Mouse (Mus musculus): ENCODE measurements around the gene F5.

F5 gene

DNA sequence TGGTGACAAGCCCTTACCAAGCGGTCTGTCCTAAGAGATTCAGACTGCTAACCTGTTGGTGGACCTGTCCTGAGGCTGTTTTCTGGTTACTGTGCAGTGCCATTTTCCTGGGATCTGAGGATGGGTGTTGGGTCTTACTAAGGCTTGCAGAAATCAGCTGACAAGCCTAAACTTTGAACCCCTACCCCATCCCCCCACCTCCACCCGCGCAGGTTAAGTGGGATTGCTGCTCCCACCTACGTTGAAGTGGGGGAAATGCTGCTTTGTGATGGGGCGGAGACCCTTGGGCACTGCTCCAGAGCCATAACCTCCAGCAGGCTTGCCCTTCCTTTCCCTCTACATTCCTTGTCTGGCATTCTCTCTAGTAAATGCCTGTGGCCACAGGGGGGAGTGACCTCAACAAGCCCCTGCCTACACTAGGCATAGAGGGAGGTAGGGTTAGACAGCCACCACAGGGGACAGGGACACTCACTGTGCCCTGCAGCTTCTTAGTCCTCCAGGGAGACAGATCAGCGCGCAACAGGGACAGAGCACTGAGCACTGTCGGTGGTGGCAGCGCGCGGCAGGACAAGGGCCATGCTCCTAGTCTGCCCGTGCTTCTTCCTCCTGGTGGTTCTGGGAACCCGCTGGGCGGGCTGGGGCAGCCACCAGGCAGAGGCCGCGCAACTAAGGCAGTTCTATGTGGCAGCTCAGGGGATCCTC lies at the start of gene F5:
TSS of gene F5 (plus strand) at position 452 of the 702 bp plus-strand sequence.
- DNase-seq, result peak; percentile 43

- DNase-seq, result no peak
These were observed 41.9 kb upstream of the F5 start for GRCm38 (mm10) chr1:164109763-164110162.

GRCm38 (mm10) chr1:164110591-164111329 lies 40.9 kb upstream of the F5 start:
- DNase-seq, result no peak

DNA sequence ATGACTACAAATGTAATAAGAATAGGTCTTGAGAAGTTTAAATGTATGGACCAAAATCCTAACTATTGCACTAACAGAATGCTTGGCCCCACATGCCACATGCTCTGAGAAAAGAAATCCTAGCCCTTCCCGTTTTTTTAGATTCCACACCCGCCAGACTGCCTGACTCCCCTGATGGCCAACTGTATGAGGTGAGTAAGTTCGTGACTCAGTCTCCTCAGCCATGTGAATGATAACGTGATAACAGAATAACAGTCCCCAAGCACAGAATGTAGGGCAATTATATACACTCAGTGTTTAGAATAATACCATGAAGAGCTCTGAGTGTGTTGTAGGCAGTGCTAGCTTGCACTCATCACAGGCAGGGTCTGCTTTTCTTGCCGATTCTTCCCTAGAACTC lies 37.4 kb upstream of the F5 start:
- DNase-seq, result no peak

- DNase-seq, result no peak
These were observed 36.6 kb upstream of the F5 start, which contains the start of gene Selp for GRCm38 (mm10) chr1:164114947-164115493. Gene Selp (plus strand): TSS chr1:164115264.

- no peak for DNase-seq
These were observed 36.0 kb upstream of the F5 start for GRCm38 (mm10) chr1:164115647-164116046.

GRCm38 (mm10) chr1:164117869-164118268 lies 33.8 kb upstream of the F5 start:
- no peak for DNase-seq

DNA sequence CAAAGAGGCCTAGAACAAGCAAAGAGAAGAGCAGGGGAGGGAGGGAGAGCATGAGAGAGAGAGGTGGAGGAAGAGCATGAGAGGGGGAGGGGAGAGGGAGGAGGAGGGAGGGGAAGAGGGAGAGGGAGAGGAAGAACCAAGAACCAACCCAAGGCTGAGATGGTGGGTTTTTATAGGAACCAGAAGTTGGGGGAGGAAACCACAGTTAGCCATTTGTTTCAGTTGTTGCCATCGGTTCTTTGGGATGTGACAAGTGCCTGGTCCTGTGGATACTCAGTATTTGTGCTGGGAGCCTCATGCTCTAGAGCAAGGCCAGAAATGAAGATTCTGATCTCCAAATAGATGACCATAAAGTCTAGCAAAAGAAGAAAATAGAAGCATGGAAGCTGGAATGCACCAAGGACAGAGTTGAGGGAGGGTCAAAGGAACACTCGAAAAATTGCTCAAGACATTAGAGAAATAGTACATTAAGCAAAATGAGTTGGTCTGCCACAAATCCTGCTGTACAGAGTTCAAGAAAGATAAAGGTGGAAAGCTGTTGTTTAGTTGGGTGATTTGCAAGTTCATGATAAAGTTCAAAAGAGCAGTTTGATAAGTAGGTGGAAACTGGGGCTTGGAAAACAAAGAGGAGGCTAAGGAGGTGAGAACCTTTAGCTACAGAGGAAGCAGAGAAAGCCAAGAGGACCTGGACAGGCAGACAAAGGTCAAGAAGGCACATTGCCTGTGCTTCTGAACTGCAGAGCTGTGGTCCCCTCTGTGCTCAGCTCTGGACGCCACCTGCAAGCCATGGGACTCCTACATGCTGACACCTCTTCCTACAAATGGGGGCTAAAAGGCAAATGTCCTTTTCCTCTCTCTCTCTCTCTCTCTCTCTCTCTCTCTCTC lies 31.5 kb upstream of the F5 start:
- DNase-seq, result no peak

GRCm38 (mm10) chr1:164120777-164121158 lies 30.9 kb upstream of the F5 start:
- no peak for DNase-seq

- no peak for DNase-seq
These were observed 27.8 kb upstream of the F5 start for GRCm38 (mm10) chr1:164123836-164124235.

GRCm38 (mm10) chr1:164130013-164130412 lies 21.6 kb upstream of the F5 start:
- no peak for DNase-seq

GRCm38 (mm10) chr1:164132609-164133008 lies 19.0 kb upstream of the F5 start:
- no peak for DNase-seq

DNA sequence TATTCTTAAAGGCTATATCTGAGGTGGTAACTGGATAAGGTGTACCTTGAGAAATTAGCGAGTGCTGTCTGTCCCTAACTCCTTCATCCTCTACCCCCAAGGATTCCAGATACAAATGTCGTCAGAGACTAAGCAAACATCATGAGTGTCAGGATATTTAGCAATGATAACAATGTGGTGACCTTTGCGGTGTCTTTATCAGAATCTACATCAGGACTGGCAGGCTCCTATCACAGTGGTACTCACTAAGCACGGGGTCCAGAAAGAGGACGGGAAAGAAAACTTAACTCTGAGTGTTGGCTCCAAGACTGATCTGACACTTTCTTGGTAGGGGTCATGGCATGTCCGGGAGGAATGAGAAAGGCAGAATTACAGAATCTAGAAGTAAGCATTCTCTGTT lies 17.5 kb upstream of the F5 start:
- DNase-seq, result no peak

- no peak for DNase-seq
These were observed 16.3 kb upstream of the F5 start for GRCm38 (mm10) chr1:164135360-164135759.

- DNase-seq, result no peak
These were observed 15.7 kb upstream of the F5 start for GRCm38 (mm10) chr1:164135960-164136359.

- DNase-seq, result no peak
These were observed 15.0 kb upstream of the F5 start for GRCm38 (mm10) chr1:164136636-164137035.

DNA sequence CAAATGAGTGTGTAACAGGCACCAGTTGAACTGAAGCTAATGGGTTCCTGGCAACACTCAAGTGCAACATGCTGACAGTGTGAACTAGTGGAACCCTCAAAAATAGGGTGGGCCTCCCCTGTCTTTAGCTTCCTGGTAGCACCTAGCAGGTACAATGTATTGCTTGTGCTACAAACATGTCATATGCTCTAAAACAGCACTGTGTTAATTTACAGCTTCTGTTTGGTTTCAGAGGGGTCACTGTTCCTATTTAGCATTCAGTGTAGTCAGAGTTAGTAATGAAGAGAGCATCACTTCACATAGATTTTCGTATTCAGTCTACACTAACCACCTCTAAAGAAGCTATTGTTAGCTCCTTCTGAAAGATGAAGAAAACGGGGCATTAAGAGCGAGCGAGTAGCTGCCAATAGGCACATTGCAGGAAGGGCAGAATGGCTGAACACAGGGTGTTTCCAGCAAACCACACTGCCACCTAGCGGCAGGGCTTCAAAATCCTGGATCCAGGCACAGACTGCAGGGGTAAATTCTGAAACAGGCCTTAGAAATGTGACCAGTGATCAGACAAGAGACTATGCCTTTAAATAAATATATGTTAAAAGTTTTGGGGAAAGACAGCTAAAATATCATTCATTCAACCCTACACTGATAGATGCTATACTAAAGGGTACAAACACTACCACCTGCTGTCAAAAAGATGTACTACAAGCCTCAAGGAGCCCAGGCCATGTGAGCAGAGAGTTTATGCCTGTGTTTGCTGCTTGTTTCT lies 13.1 kb upstream of the F5 start:
- peak; percentile 86 for DNase-seq

DNA sequence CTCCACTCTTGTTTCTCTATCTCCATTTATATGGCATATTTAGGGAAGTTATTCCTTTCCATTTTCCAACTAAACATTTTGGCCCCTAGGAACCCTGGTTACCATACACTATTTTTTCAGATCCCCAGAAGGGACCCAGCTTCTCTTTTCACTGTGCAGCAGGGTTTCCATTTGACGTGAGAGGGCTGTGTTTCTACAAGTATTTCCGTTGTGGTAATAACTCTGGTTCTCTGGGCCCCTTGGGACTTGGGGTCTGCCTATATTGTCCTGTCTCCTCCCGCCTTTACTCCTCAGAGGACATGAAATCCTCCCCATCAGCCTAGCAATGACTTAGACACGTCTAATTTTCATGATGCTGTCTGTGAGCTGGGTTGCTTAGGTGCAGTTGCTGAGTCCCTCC lies 12.2 kb upstream of the F5 start:
- DNase-seq, result no peak

DNA sequence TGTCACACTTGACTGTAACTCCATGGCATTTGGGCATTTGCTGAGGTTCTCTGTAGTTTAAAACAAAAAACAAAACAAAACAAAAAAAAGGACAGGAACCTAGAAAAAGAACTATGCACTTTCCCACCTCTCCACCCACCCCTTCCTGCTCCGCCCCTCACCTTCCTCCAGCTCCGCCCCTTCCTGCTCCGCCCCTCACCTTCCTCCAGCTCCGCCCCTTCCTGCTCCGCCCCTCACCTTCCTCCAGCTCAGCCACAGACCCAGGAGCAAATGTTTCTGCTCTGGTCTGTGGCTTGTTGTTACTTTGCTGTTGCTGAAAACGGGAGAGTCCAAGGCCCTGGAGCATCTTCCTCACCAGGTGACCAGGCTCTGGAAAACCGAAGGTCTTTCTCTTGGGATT lies 2.6 kb upstream of the F5 start:
- DNase-seq, result no peak

GRCm38 (mm10) chr1:164152836-164153235 lies 1.2 kb downstream of the F5 start:
- no peak for DNase-seq

- DNase-seq, result no peak
These were observed 3.3 kb downstream of the F5 start for GRCm38 (mm10) chr1:164154983-164155382.

DNA sequence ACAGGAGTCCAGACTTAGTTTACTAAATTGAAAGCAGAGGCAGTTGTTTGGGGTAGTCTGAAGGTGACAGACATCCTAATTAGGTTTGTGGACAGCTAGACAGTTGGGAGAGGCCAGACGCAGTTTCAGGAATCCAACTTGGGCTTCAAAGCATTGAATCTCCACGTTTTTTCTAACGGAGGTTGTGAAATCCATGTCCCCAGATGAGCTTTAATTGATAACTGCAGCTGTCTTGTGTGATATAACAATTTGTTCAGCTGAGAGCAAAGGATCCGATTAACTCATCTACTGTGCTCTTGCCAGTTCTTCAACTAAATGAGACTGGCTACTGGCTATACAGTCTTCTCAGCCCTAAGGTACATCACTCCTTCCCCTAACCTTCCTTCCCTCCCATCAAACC lies 6.9 kb downstream of the F5 start:
- no peak for DNase-seq

Measured in embryo, embryonic 11 days (tissue).